Mouse (Mus musculus): ENCODE measurements around the gene Rab8b.

DNA sequence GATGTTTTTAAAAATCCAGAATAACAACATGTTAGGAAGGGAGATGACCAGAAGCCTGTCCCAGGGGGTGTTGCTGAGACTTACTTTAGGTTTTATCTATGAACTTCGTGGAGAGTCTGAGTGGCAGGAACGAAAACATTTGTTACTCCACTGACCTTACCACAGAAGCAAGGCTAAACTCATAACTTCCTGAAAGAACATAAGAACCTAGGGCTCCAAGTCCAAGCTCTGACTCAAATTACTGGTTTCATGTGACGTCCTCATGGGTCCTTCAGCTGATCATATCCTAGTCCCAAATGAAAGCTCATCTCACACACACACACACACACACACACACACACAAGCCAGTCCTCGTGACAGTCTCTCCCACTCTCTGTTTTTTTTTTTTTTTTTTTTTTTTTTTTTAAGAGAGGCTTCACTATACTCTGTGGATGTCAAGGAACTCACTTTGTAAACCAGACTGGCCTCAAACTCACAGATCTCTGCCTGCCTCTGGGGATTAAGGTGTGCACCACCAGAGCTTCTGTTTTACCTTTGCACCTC is 87.0 kb downstream of the Rab8b start:
- TF ChIP-seq POLR2A (IDR thresholded peaks at IDR 0.05; ENCODE audit: control insufficient read depth, extremely low read depth, insufficient read depth, low read length, poor library complexity) (no peak), CTCF (IDR thresholded peaks at IDR 0.05; ENCODE audit: borderline replicate concordance, control insufficient read depth, extremely low read depth, insufficient read depth, low read length, poor library complexity) (no peak)

Data from thymus, adult 2 months (tissue).